Mouse (Mus musculus) megakaryocyte, embryonic 14.5 days (primary cell): ENCODE measurements around the gene Shb.

ENCODE experiments used
- FLI1 ChIP-seq: IDR thresholded peaks from 2 replicates; pipeline ENCODE4 v1.6.1; 2012; ENCODE audit warnings: low read length, inconsistent platforms, mixed read lengths
- GATA1 ChIP-seq: IDR thresholded peaks from 3 replicates; pipeline ENCODE4 v1.6.1; 2012; ENCODE audit warnings: mixed read lengths, low read length, inconsistent platforms, borderline replicate concordance

- no peak for TF ChIP-seq GATA1
- TF ChIP-seq FLI1 = no peak
Measured at GRCm38 (mm10) chr4:45508469-45508868, 23.8 kb downstream of the Shb start.
